Mouse (Mus musculus) intestine, embryonic 14.5 days (tissue): ENCODE results near the gene Il27. TPM values are rescaled to one million over a fixed set of nuclear protein-coding genes. Genes with fewer than 3 reads are reported as not detected.

Experiments used
- ATAC-seq: fragments of 200-750 bp; cut with Nextera tagmentation; replicated peaks from 2 replicates; pipeline ENCODE4 v1.8.0; 2017; ENCODE audit warnings: low read depth, moderate number of reproducible peaks, moderate TSS enrichment, moderate library complexity; ENCODE audit not compliant: low FRiP score, low TSS enrichment
- DNase-seq: peaks from one replicate; pipeline ENCODE4 v3.0.0-alpha.2; 2018; ENCODE audit warnings: low spot score
- H3K27ac ChIP-seq: fragments of 300-500 bp; sonication (generic); 2 replicates; pipeline ENCODE4 v1.5.1; 2014; ENCODE audit warnings: low read depth, mild to moderate bottlenecking, control low read depth
- H3K27me3 ChIP-seq: fragments of 300-500 bp; sonication (generic); replicated peaks from 2 replicates; pipeline ENCODE4 v1.6.1; 2014; ENCODE audit warnings: low read length, control low read depth; ENCODE audit not compliant: control insufficient read depth, insufficient read depth
- H3K36me3 ChIP-seq: fragments of 300-500 bp; sonication (generic); 2 replicates; pipeline ENCODE4 v1.6.1; 2014; ENCODE audit warnings: low read length, control low read depth; ENCODE audit not compliant: control insufficient read depth, insufficient read depth
- H3K4me1 ChIP-seq: fragments of 300-500 bp; sonication (generic); replicated peaks from 2 replicates; pipeline ENCODE4 v1.6.1; 2014; ENCODE audit warnings: low read length, control low read depth, mixed read lengths; ENCODE audit not compliant: control insufficient read depth, insufficient read depth
- H3K4me2 ChIP-seq: fragments of 300-500 bp; sonication (generic); 2 replicates; pipeline ENCODE4 v1.6.1; 2014; ENCODE audit warnings: low read length
- H3K4me3 ChIP-seq: fragments of 300-500 bp; sonication (generic); 2 replicates; pipeline ENCODE4 v1.5.1; 2014; ENCODE audit warnings: low read depth, low read length, control low read depth, mixed read lengths
- H3K9ac ChIP-seq: fragments of 300-500 bp; sonication (generic); 2 replicates; pipeline ENCODE4 v1.6.1; 2014; ENCODE audit warnings: mild to moderate bottlenecking, low read length
- H3K9me3 ChIP-seq: fragments of 300-500 bp; sonication (generic); 2 replicates; pipeline ENCODE4 v1.6.1; 2016; ENCODE audit warnings: low read length, control low read depth; ENCODE audit not compliant: control insufficient read depth
- WGBS: fragments of 180-500 bp; shearing (Covaris S2); extraction: QIAGEN DNeasy Blood & Tissue Kit; methylation state at CpG from one replicate; pipeline ENCODE4 v1.1.7; 2014; 5-methylcytosine and 5-hydroxymethylcytosine counted together
- polyA plus RNA-seq: library from polyadenylated mRNA; unstranded; fragments of >200 nt; fragmentation: Nextera tagmentation; extraction: Ambion mirVana; gene quantifications from 2 replicates; pipeline ENCODE4 v1.2.1, GENCODE M21; 2014

Il27 gene
- polyA plus RNA-seq, 1 experiment from 2014 or later, result not detected

GRCm38 (mm10) chr7:126616707-126617106 lies 22.0 kb upstream of the Il27 start:
- WGBS, result 67% methylated on average over 3 of the region's 3 CpGs
- DNase-seq (no peak), ATAC-seq (no peak)
- H3K9me3 ChIP-seq, result no peaks in the 10 kb centered on the region
- no peak overlapping the region for H3K4me3 ChIP-seq
- H3K36me3 ChIP-seq, result no peaks in the 10 kb centered on the region
- H3K4me1 ChIP-seq, result no peaks in the 10 kb centered on the region
- H3K9ac ChIP-seq, result no peak overlapping the region
- H3K27ac ChIP-seq, result no peak overlapping the region
- no peak overlapping the region for H3K4me2 ChIP-seq
- H3K27me3 ChIP-seq, result no peaks in the 10 kb centered on the region

DNA sequence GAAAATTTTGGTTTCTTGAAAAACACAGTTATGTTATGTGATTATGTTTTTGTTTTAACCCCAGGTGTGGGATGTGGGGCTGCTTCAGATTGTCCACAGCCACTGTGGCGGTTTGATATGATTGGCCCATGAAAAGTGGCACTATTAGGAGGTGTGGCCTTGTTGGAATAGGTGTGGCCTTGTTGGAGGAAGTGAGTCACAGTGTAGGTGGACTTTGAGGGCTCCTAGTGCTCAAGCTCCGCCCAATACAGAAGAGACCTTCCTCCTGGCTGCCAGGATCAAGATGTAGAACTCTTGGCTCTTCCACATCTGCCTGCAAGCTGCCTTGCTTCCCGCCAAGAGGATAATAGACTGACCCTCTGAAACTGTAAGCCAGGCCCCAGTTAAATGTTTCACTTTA lies 18.0 kb upstream of the Il27 start:
- ATAC-seq, result no peak

GRCm38 (mm10) chr7:126607796-126608195 lies 13.1 kb upstream of the Il27 start:
- no peaks in the 10 kb centered on the region for H3K27me3 ChIP-seq
- H3K9ac ChIP-seq, result no peak overlapping the region
- no peaks in the 10 kb centered on the region for H3K36me3 ChIP-seq
- H3K4me1 ChIP-seq, result no peaks in the 10 kb centered on the region
- ATAC-seq (no peak), DNase-seq (no peak)
- H3K4me2 ChIP-seq, result no peak overlapping the region
- no peaks in the 10 kb centered on the region for H3K9me3 ChIP-seq
- WGBS, result 86% methylated on average over 5 of the region's 5 CpGs
- H3K27ac ChIP-seq, result no peak overlapping the region
- H3K4me3 ChIP-seq, result no peak overlapping the region

More for the DNA sequence above, 18.0 kb upstream of the Il27 start:
- no peak overlapping the region for H3K4me2 ChIP-seq
- H3K9me3 ChIP-seq, result no peaks in the 10 kb centered on the region
- WGBS, result 76% methylated on average over 3 of the region's 3 CpGs
- no peaks in the 10 kb centered on the region for H3K4me1 ChIP-seq
- H3K27me3 ChIP-seq, result no peaks in the 10 kb centered on the region
- H3K27ac ChIP-seq, result no peak overlapping the region
- no peak overlapping the region for H3K4me3 ChIP-seq
- no peak for DNase-seq
- no peaks in the 10 kb centered on the region for H3K36me3 ChIP-seq
- no peak overlapping the region for H3K9ac ChIP-seq

DNA sequence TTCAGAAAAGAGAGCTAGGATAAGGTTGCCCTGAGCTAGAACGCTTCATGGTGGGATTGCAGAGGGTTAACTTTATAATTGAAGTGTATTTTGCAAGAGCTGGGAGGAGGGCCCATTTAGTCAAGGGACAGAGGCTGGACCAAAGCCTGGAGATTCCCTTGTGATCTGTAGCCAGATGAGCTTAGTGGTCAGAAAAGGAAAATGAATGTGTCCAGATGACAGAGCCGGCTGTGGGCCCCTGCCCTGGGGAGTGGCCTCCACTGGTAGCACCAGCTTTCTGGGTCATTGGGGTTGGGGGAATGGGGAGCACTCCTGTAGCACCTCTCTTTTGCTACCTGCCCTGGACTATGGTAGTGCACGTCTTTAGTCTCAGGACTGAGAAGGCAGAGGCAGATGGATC lies 12.3 kb upstream of the Il27 start:
- H3K4me1 ChIP-seq, result no peaks in the 10 kb centered on the region
- H3K9me3 ChIP-seq, result no peaks in the 10 kb centered on the region
- H3K9ac ChIP-seq, result no peak overlapping the region
- WGBS, result 79% methylated on average over 3 of the region's 3 CpGs
- H3K27me3 ChIP-seq, result no peaks in the 10 kb centered on the region
- no peak for ATAC-seq
- H3K4me3 ChIP-seq, result no peak overlapping the region
- no peak overlapping the region for H3K27ac ChIP-seq
- H3K4me2 ChIP-seq, result no peak overlapping the region
- DNase-seq, result no peak
- no peaks in the 10 kb centered on the region for H3K36me3 ChIP-seq

DNA sequence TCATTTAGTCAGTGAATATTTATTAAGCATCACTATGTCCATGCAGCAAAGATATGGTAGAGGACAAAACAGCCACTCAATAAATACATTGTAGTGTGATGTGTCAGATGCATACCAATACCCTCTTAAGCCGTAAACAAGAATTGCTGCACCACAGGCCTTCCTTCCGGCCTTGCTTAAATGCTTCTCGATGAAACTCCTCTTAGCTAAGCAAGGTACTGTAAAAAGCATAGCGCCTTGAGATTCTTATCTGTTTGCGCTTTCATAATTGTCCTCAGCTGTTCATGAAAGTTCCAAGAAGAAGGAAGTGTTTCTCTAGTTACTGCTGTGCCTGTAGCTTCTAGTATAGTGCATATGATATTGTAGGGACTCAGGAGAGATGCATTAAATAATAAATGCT lies 11.9 kb upstream of the Il27 start:
- Histone ChIP-seq H3K9me3 (no peaks in the 10 kb centered on the region), H3K4me1 (no peaks in the 10 kb centered on the region), H3K4me2 (no peak overlapping the region), H3K4me3 (no peak overlapping the region), H3K9ac (no peak overlapping the region), H3K27ac (no peak overlapping the region), H3K36me3 (no peaks in the 10 kb centered on the region), H3K27me3 (no peaks in the 10 kb centered on the region)
- no peak for ATAC-seq
- DNase-seq, result no peak
- 81% methylated on average over 5 of the region's 5 CpGs for WGBS

DNA sequence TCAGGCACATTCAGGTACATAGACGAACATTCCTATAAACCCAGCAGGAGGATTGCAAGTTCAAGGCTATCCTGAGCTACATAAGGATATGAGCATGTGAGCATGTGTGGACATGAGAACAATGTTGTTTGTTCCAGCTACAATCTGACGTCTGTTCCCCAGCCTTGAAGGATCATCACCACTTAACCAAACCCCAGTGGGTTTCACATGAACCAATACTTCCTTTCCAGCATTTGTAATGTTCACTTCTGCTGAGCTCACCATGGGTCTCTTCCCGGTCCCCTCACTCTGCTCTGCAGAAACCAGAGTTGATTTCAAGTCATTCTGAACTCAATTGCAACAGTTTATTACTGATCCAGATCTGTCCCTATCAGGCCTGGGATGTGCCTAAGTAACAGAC lies 7.9 kb upstream of the Il27 start:
- 81% methylated on average over 3 of the region's 3 CpGs for WGBS
- Histone ChIP-seq H3K4me1 (no peaks in the 10 kb centered on the region), H3K36me3 (no peaks in the 10 kb centered on the region), H3K27ac (no peak overlapping the region), H3K4me3 (no peak overlapping the region), H3K27me3 (no peaks in the 10 kb centered on the region), H3K9ac (no peak overlapping the region), H3K9me3 (no peaks in the 10 kb centered on the region), H3K4me2 (no peak overlapping the region)
- ATAC-seq (no peak), DNase-seq (no peak)

GRCm38 (mm10) chr7:126601896-126602295 lies 7.2 kb upstream of the Il27 start:
- ATAC-seq (no peak), DNase-seq (no peak)
- 38% methylated on average over 5 of the region's 5 CpGs for WGBS
- Histone ChIP-seq H3K4me3 (no peak overlapping the region), H3K27me3 (no peaks in the 10 kb centered on the region), H3K36me3 (no peaks in the 10 kb centered on the region), H3K4me2 (no peak overlapping the region), H3K4me1 (no peaks in the 10 kb centered on the region), H3K27ac (no peak overlapping the region), H3K9me3 (no peaks in the 10 kb centered on the region), H3K9ac (no peak overlapping the region)

- DNase-seq (no peak), ATAC-seq (no peak)
- H3K27ac ChIP-seq, result no peak overlapping the region
- no peaks in the 10 kb centered on the region for H3K27me3 ChIP-seq
- 79% methylated on average over 6 of the region's 6 CpGs for WGBS
- no peaks in the 10 kb centered on the region for H3K4me1 ChIP-seq
- no peak overlapping the region for H3K9ac ChIP-seq
- no peaks in the 10 kb centered on the region for H3K9me3 ChIP-seq
- H3K4me3 ChIP-seq, result no peak overlapping the region
- H3K36me3 ChIP-seq, result no peaks in the 10 kb centered on the region
- no peak overlapping the region for H3K4me2 ChIP-seq
Observed at GRCm38 (mm10) chr7:126598919-126599318, 4.2 kb upstream of the Il27 start.

DNA sequence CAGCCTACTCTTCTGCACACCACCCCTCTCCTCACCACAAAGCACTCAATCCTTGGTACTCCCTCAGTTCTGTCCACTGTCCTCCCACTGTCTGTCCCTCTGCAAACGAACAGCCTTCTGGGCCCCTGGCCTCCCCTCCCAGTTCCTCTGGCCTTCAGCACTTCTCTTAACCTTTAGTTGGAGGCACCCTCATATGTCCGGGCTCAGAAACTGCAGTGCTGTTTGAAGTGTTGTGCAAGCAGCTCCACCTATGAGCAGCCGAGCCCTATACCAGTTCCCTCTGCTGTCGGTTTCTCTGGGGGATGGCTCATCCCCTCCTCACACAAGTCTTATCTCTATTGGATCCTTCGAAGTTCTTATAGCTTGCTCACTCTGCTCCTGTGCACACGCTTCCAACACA lies 1.7 kb upstream of the Il27 start:
- no peak overlapping the region for H3K4me3 ChIP-seq
- no peaks in the 10 kb centered on the region for H3K36me3 ChIP-seq
- ATAC-seq (no peak), DNase-seq (no peak)
- 43% methylated on average over 6 of the region's 6 CpGs for WGBS
- no peak overlapping the region for H3K27ac ChIP-seq
- no peaks in the 10 kb centered on the region for H3K4me1 ChIP-seq
- H3K27me3 ChIP-seq, result no peaks in the 10 kb centered on the region
- no peaks in the 10 kb centered on the region for H3K9me3 ChIP-seq
- no peak overlapping the region for H3K9ac ChIP-seq
- no peak overlapping the region for H3K4me2 ChIP-seq
